Mouse (Mus musculus): Measurements from ENCODE around the gene Pld6.

Gene Pld6

GRCm38 (mm10) chr11:59787199-59787781, at the start of gene Pld6:
Gene Pld6 (minus strand): TSS chr11:59787645.
- DNase-seq (ENCODE audit: low spot score in 2 of 2), result peak in 1 of 2 experiments; percentile 58

GRCm38 (mm10) chr11:59821625-59822024, 34.2 kb upstream of the Pld6 start:
- DNase-seq (ENCODE audit: low spot score in 2 of 2), result no peak

DNA sequence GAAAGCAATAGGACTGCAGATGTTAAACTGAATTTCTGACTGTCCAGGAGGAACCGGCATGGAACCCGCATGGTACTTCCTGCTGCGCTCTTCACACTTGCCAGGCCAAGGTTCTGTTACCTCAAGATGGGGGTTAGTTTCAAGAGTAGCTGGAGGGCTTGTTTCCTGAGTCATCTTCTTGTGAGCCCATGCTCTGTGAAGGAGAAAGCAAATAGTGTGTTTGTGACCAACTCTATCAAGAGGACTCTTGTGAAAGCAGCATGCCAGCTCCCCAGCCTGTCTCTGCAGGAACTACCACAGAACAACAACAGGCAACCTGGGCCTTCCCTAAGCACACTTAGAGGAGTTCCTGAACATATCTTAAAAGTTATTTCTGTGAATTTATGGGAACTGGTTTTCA, 30.5 kb upstream of the Pld6 start:
- DNase-seq (ENCODE audit: low spot score in 2 of 2), result no peak

DNA sequence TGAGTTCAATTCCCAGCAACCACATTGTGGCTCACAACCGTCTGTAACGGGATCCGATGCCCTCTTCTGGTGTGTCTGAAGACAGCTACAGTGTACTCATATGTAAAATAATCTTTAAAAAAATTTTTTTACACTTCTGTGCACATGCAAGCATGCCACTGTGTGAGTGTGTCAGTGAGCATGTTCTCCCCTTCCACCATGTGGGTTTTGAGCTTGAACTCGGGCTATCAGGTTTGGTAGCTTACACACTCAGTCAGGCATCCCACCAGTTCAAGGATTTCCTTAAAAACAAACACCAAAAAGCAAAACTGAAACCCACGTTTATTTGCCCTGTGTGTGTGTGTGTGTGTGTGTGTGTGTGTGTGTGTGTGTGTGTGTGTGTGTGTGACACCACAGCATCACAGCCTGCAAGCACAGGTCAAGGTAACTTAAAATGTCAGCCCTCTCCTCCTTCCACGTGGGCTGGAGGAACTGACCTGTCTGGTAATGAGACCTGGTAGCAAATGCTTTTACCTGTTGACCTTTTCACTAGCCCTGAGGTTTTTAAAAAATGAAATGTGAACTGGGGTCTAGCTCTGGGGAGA, 28.1 kb upstream of the Pld6 start:
- DNase-seq (ENCODE audit: low spot score in 2 of 2), result no peak

GRCm38 (mm10) chr11:59814936-59815335, 27.5 kb upstream of the Pld6 start:
- DNase-seq (ENCODE audit: low spot score in 2 of 2), result no peak

DNA sequence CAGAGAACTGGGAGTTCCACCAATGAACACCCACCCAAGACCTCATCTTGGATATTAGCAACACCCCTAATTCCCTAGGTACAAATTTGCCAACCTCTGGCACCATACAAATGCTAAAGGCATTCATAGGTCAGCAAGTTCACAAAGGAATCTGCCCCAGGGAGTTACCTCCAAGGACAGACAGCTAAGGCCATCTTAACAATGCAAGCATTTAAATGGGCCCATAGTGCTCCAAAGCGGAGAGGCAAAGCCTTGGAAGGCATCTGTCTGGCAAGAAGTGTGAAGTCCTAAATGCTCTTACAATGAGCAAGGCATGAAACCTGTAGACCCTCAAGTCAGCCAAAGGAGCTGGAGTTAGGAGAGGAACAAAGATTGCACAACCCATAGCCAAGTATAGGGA, 26.9 kb upstream of the Pld6 start:
- DNase-seq (ENCODE audit: low spot score in 2 of 2), result no peak

- no peak for DNase-seq (ENCODE audit: low spot score in 2 of 2)
These were observed 25.8 kb upstream of the Pld6 start for GRCm38 (mm10) chr11:59813276-59813675.

GRCm38 (mm10) chr11:59811211-59811610, 23.8 kb upstream of the Pld6 start:
- DNase-seq (ENCODE audit: low spot score in 2 of 2), result no peak

DNA sequence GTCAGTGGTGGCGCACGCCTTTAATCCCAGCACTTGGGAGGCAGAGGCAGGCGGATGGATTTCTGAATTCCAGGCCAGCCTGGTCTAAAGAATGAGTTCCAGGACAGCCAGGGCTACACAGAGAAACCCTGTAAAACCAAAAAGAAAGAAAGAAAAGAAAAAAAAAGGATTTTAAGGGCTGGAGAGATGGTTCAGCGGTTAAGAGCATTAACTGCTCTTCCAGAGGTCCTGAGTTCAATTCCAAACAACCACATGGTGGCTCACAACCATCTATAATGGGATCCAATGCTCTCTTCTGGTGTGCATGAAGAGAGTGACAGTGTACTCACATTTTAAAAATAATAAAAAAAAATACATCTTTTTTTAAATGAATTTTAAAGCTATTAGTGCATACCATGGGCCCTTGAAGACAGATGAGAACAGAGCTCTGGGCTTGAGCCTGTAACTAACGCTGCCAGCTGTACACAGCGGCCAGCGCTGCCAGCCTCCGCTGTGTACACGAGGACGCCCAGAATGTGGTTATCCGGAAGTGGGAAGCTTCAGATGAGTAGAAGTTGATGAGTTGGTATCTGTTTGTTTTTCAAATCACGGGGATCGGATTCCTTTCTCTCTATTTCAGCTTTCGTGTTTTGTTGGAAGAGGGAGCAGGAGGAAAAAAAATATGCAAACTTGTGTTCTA, 23.2 kb upstream of the Pld6 start:
- no peak for DNase-seq (ENCODE audit: low spot score in 2 of 2)

- peak; percentile 68 to 84 for DNase-seq (ENCODE audit: low spot score in 2 of 2)
These were observed 22.4 kb upstream of the Pld6 start, which contains the start of gene Flcn for GRCm38 (mm10) chr11:59809670-59810474. Gene Flcn (minus strand): TSS chr11:59810016.

DNA sequence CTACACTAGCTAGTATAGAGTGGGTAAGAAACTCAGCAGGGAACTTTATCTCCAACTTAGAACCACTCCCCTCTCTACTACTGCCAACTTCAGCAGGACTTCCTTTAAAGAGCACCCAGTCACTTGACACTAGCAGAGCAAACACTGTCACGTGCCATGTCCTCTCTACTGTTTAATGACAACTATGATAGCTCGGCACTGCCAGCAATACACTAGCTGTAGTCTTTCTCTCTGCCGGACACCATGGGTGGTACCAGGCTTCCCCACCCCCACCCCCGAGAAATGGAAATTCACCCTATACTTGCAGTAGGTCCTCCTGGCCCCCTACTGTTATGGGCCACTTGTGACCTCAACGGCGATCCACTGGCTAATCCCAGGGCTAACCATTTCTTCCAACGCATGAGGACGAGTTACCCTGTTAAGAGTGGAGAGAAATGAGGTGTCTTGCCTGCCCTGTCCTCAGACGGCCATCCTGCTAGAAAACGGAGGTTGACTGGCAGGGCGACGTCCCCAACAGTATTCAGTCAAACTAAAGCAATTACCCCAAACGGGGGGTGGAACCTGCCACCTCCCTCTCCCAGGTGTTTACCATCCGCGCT, 21.7 kb upstream of the Pld6 start:
- DNase-seq (ENCODE audit: low spot score in 2 of 2), result no peak

- no peak for DNase-seq (ENCODE audit: low spot score in 2 of 2)
These were observed 20.9 kb upstream of the Pld6 start for GRCm38 (mm10) chr11:59808170-59808960.

- DNase-seq (ENCODE audit: low spot score in 2 of 2), result no peak
These were observed 18.2 kb upstream of the Pld6 start for GRCm38 (mm10) chr11:59805656-59806055.

- DNase-seq (ENCODE audit: low spot score in 2 of 2), result no peak
These were observed 17.8 kb upstream of the Pld6 start for GRCm38 (mm10) chr11:59805256-59805655.

DNA sequence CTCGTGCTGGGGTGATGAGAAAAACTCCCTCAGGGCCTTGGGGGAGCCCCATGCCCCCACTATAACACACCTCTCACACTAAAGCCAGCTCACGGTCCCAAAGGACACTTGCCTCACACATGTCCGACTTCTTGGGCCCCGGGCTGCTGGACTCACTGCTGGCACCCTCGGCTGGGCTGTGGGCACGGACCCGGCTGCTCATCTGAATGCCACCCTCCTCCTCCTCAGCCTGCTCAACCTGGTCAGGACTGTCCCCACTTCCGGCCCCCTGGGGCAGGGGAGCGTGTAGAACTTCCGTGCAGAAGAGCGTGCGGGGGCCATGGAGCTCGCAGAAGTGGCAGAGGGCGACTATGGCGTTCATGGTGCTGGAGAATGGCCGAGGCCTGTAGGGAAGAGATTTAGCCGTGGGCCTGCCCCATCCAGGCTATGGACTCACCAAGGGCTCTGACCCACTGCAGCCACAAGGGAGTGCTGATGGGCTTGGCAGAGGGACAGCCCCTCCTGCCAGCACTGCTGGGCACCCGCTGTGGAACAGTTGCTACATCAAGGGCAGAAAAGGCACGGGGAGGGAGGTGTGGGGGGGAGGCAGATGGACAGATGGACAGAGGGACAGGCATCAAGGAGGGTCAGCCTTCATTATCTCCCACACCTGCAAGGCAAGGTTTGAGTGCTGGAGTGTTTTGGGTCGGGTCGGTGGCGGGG, 17.1 kb upstream of the Pld6 start:
- no peak for DNase-seq (ENCODE audit: low spot score in 2 of 2)

DNA sequence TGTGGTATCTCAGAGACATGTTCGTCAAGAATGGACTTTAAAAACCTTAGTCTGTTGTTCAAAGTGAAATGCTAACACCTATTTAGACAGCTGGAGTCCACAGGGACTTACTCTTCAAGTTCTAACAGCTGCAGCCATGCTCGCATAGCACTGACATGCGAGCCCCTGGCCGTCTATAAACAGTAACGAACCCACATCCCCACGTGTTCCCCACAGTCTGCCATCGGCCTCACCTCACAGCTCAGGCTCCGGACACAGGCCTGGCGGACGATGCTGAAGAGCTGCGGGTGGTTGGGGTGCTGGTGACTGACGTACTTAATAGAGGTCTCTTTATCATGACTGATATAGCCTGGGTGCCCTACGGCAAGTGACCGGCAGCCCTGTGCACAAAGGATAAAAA, 16.1 kb upstream of the Pld6 start:
- DNase-seq (ENCODE audit: low spot score in 2 of 2), result no peak

DNA sequence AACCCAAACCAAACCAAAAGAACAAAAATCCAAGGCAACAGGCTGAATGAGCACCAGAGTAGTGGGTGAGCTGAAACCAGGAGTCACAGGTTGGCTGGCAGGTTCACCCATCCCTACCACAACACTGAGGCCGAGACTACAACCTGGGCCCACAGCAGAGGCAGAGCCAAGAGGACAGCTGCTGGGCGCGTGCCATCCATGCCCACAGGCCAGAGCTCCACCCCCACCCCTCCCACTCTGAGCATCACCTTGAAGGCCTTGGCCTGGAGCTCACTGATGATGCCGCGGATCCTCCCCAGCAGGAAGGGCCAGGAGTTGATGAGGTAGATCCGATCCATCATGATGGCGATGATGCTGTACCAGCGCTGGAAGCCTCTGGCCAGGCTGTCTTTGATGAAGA, 14.4 kb upstream of the Pld6 start:
- no peak for DNase-seq (ENCODE audit: low spot score in 2 of 2)

- DNase-seq (ENCODE audit: low spot score in 2 of 2), result no peak
These were observed 13.0 kb upstream of the Pld6 start for GRCm38 (mm10) chr11:59800412-59800811.

DNA sequence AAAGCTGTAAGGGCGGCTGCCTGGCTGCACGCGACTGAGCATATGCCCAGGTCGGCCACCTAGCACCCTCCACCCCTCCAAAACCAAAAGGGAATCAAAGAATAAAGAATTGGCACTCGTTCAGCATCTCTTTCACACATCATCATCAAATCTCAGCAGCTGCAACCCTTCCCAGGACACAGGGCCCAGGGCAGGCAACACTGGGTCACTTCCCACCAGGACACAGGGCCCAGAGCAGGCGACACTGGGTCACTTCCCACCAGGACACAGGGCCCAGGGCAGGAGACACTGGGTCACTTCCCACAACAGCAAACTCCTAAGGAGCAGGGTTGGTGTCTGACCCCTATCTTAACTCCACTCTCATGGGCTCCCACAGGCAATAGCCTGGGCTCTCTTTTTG, 5.9 kb upstream of the Pld6 start:
- DNase-seq (ENCODE audit: low spot score in 2 of 2), result no peak

GRCm38 (mm10) chr11:59789311-59789710, 1.9 kb upstream of the Pld6 start:
- DNase-seq (ENCODE audit: low spot score in 2 of 2), result no peak

All from frontal cortex, postnatal 10 days (tissue).